Mouse (Mus musculus): Measurements from ENCODE around the gene Camsap2.

DNA sequence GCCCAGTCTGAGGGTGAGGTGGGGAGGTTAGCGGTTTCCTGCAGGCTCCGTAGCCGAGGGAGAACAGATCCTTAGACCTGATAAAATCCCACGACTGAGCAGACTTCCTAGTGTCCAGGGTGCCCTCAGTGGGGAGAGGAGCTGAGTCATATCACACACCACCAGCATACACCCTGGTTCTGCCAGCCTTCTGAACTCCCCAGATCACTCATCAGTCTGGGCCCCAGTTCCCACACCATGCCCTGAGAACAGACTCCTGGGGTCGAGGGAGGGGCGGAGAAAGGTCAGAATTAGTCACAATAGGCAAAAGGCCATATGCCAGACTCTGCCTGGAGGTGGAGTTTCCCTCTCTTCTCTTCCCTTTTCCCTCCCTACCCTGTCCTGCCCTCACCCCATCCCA is 90.7 kb downstream of the Camsap2 start:
- TF ChIP-seq CTCF (IDR thresholded peaks at IDR 0.05; ENCODE audit: control insufficient read depth, insufficient read depth, insufficient read length) (no peak), CEBPB (IDR thresholded peaks at IDR 0.05; ENCODE audit: low read depth) (no peak), FOSL1 (IDR thresholded peaks at IDR 0.05; ENCODE audit: insufficient read depth, low read length, poor library complexity, severe bottlenecking) (no peak), USF1 (IDR thresholded peaks at IDR 0.05; ENCODE audit: low read depth) (no peak), MAX (IDR thresholded peaks at IDR 0.05) (no peak), MYOD1 (IDR thresholded peaks at IDR 0.05; ENCODE audit: control insufficient read depth, insufficient read length, low read depth) (peak; percentile 6), MYOG (IDR thresholded peaks at IDR 0.05; ENCODE audit: control insufficient read depth, extremely low read depth, insufficient read length) (no peak)

Data from C2C12 (cell line).